Mouse (Mus musculus): ENCODE data around the gene Anapc15-ps.

The Anapc15-ps gene

GRCm38 (mm10) chr10:95673351-95673750 lies at the start of gene Anapc15-ps:
Gene Anapc15-ps, minus strand, starts transcription at chr10:95673451.
- DNase-seq, result no peak

- peak; percentile 39 for DNase-seq
Observed at GRCm38 (mm10) chr10:95722203-95722611, 49.0 kb upstream of the Anapc15-ps start.

GRCm38 (mm10) chr10:95720181-95720798 lies 47.0 kb upstream of the Anapc15-ps start:
- no peak for DNase-seq

- no peak for DNase-seq
Observed at GRCm38 (mm10) chr10:95719472-95719871, 46.2 kb upstream of the Anapc15-ps start.

- no peak for DNase-seq
Observed at GRCm38 (mm10) chr10:95718760-95719159, 45.5 kb upstream of the Anapc15-ps start.

- DNase-seq, result no peak
Observed at GRCm38 (mm10) chr10:95717106-95717680, 43.9 kb upstream of the Anapc15-ps start.

- no peak for DNase-seq
Observed at GRCm38 (mm10) chr10:95715687-95716086, 42.4 kb upstream of the Anapc15-ps start.

GRCm38 (mm10) chr10:95712221-95712620 lies 39.0 kb upstream of the Anapc15-ps start:
- DNase-seq, result no peak

GRCm38 (mm10) chr10:95709903-95710660 lies 36.8 kb upstream of the Anapc15-ps start:
- no peak for DNase-seq

- DNase-seq, result peak; percentile 70
Observed at GRCm38 (mm10) chr10:95709143-95709880, 36.1 kb upstream of the Anapc15-ps start.

- peak; percentile 60 for DNase-seq
Observed at GRCm38 (mm10) chr10:95708001-95708400, 34.8 kb upstream of the Anapc15-ps start.

- DNase-seq, result no peak
Observed at GRCm38 (mm10) chr10:95706867-95707266, 33.6 kb upstream of the Anapc15-ps start.

GRCm38 (mm10) chr10:95705747-95706146 lies 32.5 kb upstream of the Anapc15-ps start:
- no peak for DNase-seq

- DNase-seq, result no peak
Observed at GRCm38 (mm10) chr10:95704847-95705246, 31.6 kb upstream of the Anapc15-ps start.

- no peak for DNase-seq
Observed at GRCm38 (mm10) chr10:95703730-95704129, 30.5 kb upstream of the Anapc15-ps start.

- no peak for DNase-seq
Observed at GRCm38 (mm10) chr10:95700422-95700821, 27.2 kb upstream of the Anapc15-ps start.

GRCm38 (mm10) chr10:95698920-95699714 lies 25.9 kb upstream of the Anapc15-ps start:
- no peak for DNase-seq

- DNase-seq, result no peak
Observed at GRCm38 (mm10) chr10:95696253-95696641, 23.0 kb upstream of the Anapc15-ps start.

GRCm38 (mm10) chr10:95695603-95696252 lies 22.5 kb upstream of the Anapc15-ps start:
- no peak for DNase-seq

- DNase-seq, result no peak
Observed at GRCm38 (mm10) chr10:95694559-95695251, 21.5 kb upstream of the Anapc15-ps start.

GRCm38 (mm10) chr10:95691347-95691746 lies 18.1 kb upstream of the Anapc15-ps start:
- DNase-seq, result no peak
